Mouse (Mus musculus): ENCODE data around the gene Sync.

GRCm38 (mm10) chr4:129304306-129304705 lies 16.9 kb downstream of the Sync start:
- TF ChIP-seq EP300 (IDR thresholded peaks at IDR 0.05; ENCODE audit: insufficient read depth, low read depth, low read length) (no peak), POLR2A (IDR thresholded peaks at IDR 0.05; ENCODE audit: insufficient read depth, low read depth, low read length) (no peak), CTCF (IDR thresholded peaks at IDR 0.05) (no peak)

Data from heart, adult 2 months (tissue).